25 mouse cellular contexts compared by ENCODE assay signal in the genomic region with DNA sequence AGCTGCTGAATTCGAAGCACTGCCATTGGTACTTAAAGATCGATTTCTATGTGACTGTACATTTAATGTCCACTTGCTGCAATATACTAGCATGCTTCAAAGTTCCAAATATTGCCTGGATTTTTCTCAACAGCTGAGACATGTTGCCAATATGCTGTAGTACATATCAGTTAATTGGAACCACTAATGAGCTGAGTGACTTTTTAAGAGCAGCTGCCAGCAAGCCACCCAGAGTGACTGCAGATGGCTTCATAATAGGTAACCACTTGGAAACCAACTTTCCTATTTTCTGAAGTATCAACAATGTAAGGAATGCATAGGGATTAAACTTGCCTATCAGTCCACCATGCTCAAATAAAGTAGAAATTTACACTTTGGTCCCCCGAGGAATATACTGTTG.
DNase-seq lines count a peak whose midpoint lies in the region; ATAC-seq and TF ChIP-seq lines count a peak whose summit lies in the region.
"Had no signal": no experiment of that assay in that cellular context is flagged by ENCODE, and none has a peak within 500 bp of the region (broad histone marks: within the 10 kb centered on the region; RNA-seq: fewer than 3 reads in every experiment).

No protein-coding gene starts in this region.

- H3K4me1 ChIP-seq in hindbrain, embryonic 16.5 days (ENCODE audit: control insufficient read depth, insufficient read depth, low read depth, low read length): no peaks in the 10 kb centered on the region
- no peaks in the 10 kb centered on the region for H3K4me1 ChIP-seq in hindbrain, embryonic 12.5 days
- H3K4me1 ChIP-seq in midbrain, postnatal 0 days (ENCODE audit: insufficient read depth, low read length): no peaks in the 10 kb centered on the region
- H3K4me1 ChIP-seq in midbrain, embryonic 16.5 days (ENCODE audit: control insufficient read depth, insufficient read depth, low read length): no peaks in the 10 kb centered on the region
- H3K4me1 ChIP-seq in neural tube, embryonic 15.5 days: no peaks in the 10 kb centered on the region
- H3K4me1 ChIP-seq: heart, embryonic 13.5 days; midbrain, embryonic 15.5 days; neural tube, embryonic 12.5 days had no signal

- no peak for TF ChIP-seq CTCF in midbrain, postnatal 0 days (IDR thresholded peaks at IDR 0.05)

- no peak overlapping the region for H3K4me3 ChIP-seq in hindbrain, embryonic 16.5 days (ENCODE audit: low read length)
- no peak overlapping the region for H3K4me3 ChIP-seq in hindbrain, embryonic 12.5 days
- no peak overlapping the region for H3K4me3 ChIP-seq in midbrain, postnatal 0 days (ENCODE audit: low read depth, low read length)
- H3K4me3 ChIP-seq in midbrain, embryonic 16.5 days (ENCODE audit: low read depth, low read length): no peak overlapping the region
- H3K4me3 ChIP-seq in neural tube, embryonic 15.5 days (replicated peaks): no peak overlapping the region
- H3K4me3 ChIP-seq: heart, embryonic 13.5 days; midbrain, embryonic 15.5 days; myocyte; neural tube, embryonic 12.5 days had no signal

- H3K9ac ChIP-seq in hindbrain, embryonic 16.5 days (ENCODE audit: low read depth, low read length): no peak overlapping the region
- H3K9ac ChIP-seq in hindbrain, embryonic 12.5 days: no peak overlapping the region
- H3K9ac ChIP-seq in midbrain, postnatal 0 days (replicated peaks; ENCODE audit: low read length, poor library complexity, severe bottlenecking): no peak overlapping the region
- H3K9ac ChIP-seq in midbrain, embryonic 16.5 days (ENCODE audit: low read depth, low read length): no peak overlapping the region
- H3K9ac ChIP-seq in neural tube, embryonic 15.5 days (replicated peaks): no peak overlapping the region
- H3K9ac ChIP-seq: heart, embryonic 13.5 days; liver, embryonic 14.5 days; midbrain, embryonic 15.5 days; neural tube, embryonic 12.5 days had no signal

- peak; percentile 7 to 49 for DNase-seq in cerebellum, postnatal 14 days
- DNase-seq in midbrain, postnatal 0 days (ENCODE audit: low spot score): peak; percentile 52
- DNase-seq: adrenal gland, adult 8-10 months; cerebellum, adult 18-20 months; cerebellum, postnatal 36 days; heart, postnatal 10 days; kidney, postnatal 14 days; liver; lung, adult 2 months; lung, postnatal 10 days; right cerebral cortex, postnatal 14 days; thymus, postnatal 4 days had no signal

- H3K27ac ChIP-seq in hindbrain, embryonic 16.5 days (ENCODE audit: low read depth, low read length): no peak overlapping the region
- H3K27ac ChIP-seq in hindbrain, embryonic 12.5 days: no peak overlapping the region
- no peak overlapping the region for H3K27ac ChIP-seq in midbrain, postnatal 0 days (ENCODE audit: low read depth, low read length)
- H3K27ac ChIP-seq in midbrain, embryonic 16.5 days (ENCODE audit: low read length): no peak overlapping the region
- no peak overlapping the region for H3K27ac ChIP-seq in neural tube, embryonic 15.5 days (replicated peaks)
- H3K27ac ChIP-seq: heart, embryonic 13.5 days; liver, embryonic 14.5 days; macrophage; midbrain, embryonic 15.5 days; neural tube, embryonic 12.5 days had no signal

- no peak for ATAC-seq in cerebellum, adult (ENCODE audit: insufficient number of reproducible peaks, low FRiP score, low TSS enrichment)
- peak; percentile 78 for ATAC-seq in hindbrain, embryonic 16.5 days
- ATAC-seq in hindbrain, embryonic 12.5 days (ENCODE audit: low FRiP score): no peak
- no peak for ATAC-seq in midbrain, postnatal 0 days (ENCODE audit: low FRiP score)
- no peak for ATAC-seq in midbrain, embryonic 16.5 days
- ATAC-seq in neural tube, embryonic 15.5 days (ENCODE audit: low FRiP score): no peak
- ATAC-seq: intestine, postnatal 0 days; midbrain, embryonic 15.5 days had no signal

- H3K36me3 ChIP-seq in hindbrain, embryonic 16.5 days (ENCODE audit: control insufficient read depth, insufficient read depth, low read length): no peaks in the 10 kb centered on the region
- H3K36me3 ChIP-seq in hindbrain, embryonic 12.5 days: no peaks in the 10 kb centered on the region
- no peaks in the 10 kb centered on the region for H3K36me3 ChIP-seq in midbrain, postnatal 0 days (ENCODE audit: insufficient read depth, low read length)
- H3K36me3 ChIP-seq in midbrain, embryonic 16.5 days (ENCODE audit: control insufficient read depth, insufficient read depth, low read length): no peaks in the 10 kb centered on the region
- H3K36me3 ChIP-seq in neural tube, embryonic 15.5 days: no peaks in the 10 kb centered on the region
- H3K36me3 ChIP-seq: G1E; heart, embryonic 13.5 days; midbrain, embryonic 15.5 days; neural tube, embryonic 12.5 days had no signal

- H3K4me2 ChIP-seq in hindbrain, embryonic 16.5 days (ENCODE audit: low read length): no peak overlapping the region
- H3K4me2 ChIP-seq in hindbrain, embryonic 12.5 days (replicated peaks): no peak overlapping the region
- no peak overlapping the region for H3K4me2 ChIP-seq in midbrain, postnatal 0 days (ENCODE audit: low read depth, low read length, poor library complexity, severe bottlenecking)
- H3K4me2 ChIP-seq in midbrain, embryonic 16.5 days (ENCODE audit: low read length): no peak overlapping the region
- H3K4me2 ChIP-seq in neural tube, embryonic 15.5 days: no peak overlapping the region
- H3K4me2 ChIP-seq: heart, embryonic 13.5 days; midbrain, embryonic 15.5 days; neural tube, embryonic 12.5 days had no signal

- 86% methylated on average over 3 of the region's 3 CpGs for WGBS in hindbrain, embryonic 16.5 days
- 90% methylated on average over 3 of the region's 3 CpGs for WGBS in hindbrain, embryonic 12.5 days
- 89% methylated on average over 3 of the region's 3 CpGs for WGBS in midbrain, postnatal 0 days
- 85% methylated on average over 3 of the region's 3 CpGs for WGBS in midbrain, embryonic 16.5 days
- 87% methylated on average over 3 of the region's 3 CpGs for WGBS in neural tube, embryonic 15.5 days

- no peaks in the 10 kb centered on the region for H3K9me3 ChIP-seq in hindbrain, embryonic 16.5 days (ENCODE audit: control insufficient read depth, low read length)
- H3K9me3 ChIP-seq in hindbrain, embryonic 12.5 days (replicated peaks): no peaks in the 10 kb centered on the region
- no peaks in the 10 kb centered on the region for H3K9me3 ChIP-seq in midbrain, postnatal 0 days (ENCODE audit: low read length)
- H3K9me3 ChIP-seq in midbrain, embryonic 16.5 days (replicated peaks; ENCODE audit: control insufficient read depth, low read length, poor library complexity, severe bottlenecking): no peaks in the 10 kb centered on the region
- no peaks in the 10 kb centered on the region for H3K9me3 ChIP-seq in neural tube, embryonic 15.5 days (replicated peaks)
- H3K9me3 ChIP-seq: G1E; heart, embryonic 13.5 days; midbrain, embryonic 15.5 days; neural tube, embryonic 12.5 days had no signal

- H3K27me3 ChIP-seq in hindbrain, embryonic 16.5 days (replicated peaks; ENCODE audit: control insufficient read depth, insufficient read depth, low read length): no peaks in the 10 kb centered on the region
- no peaks in the 10 kb centered on the region for H3K27me3 ChIP-seq in hindbrain, embryonic 12.5 days
- no peaks in the 10 kb centered on the region for H3K27me3 ChIP-seq in midbrain, postnatal 0 days (ENCODE audit: insufficient read depth, low read length)
- no peaks in the 10 kb centered on the region for H3K27me3 ChIP-seq in midbrain, embryonic 16.5 days (ENCODE audit: control insufficient read depth, insufficient read depth, low read depth, low read length)
- no peaks in the 10 kb centered on the region for H3K27me3 ChIP-seq in neural tube, embryonic 15.5 days (replicated peaks)
- H3K27me3 ChIP-seq: heart, embryonic 13.5 days; midbrain, embryonic 15.5 days; neural tube, embryonic 12.5 days had no signal
